Mouse (Mus musculus): ENCODE data around the gene Rassf2.

- no peak for TF ChIP-seq CTCF (IDR thresholded peaks at IDR 0.05; ENCODE audit: borderline replicate concordance, control insufficient read depth, extremely low read depth, insufficient read depth, low read length, poor library complexity)
- no peak for TF ChIP-seq POLR2A (IDR thresholded peaks at IDR 0.05; ENCODE audit: control insufficient read depth, extremely low read depth, insufficient read depth, low read length, poor library complexity)
These were observed 83.7 kb downstream of the Rassf2 start for GRCm38 (mm10) chr2:131946351-131946750.
